Mouse (Mus musculus): ENCODE results near the gene Il12b. TPM values are rescaled to one million over a fixed set of nuclear protein-coding genes. Genes with fewer than 3 reads are reported as not detected.

Il12b gene
- polyA plus RNA-seq, 1 experiment, result not detected

DNA sequence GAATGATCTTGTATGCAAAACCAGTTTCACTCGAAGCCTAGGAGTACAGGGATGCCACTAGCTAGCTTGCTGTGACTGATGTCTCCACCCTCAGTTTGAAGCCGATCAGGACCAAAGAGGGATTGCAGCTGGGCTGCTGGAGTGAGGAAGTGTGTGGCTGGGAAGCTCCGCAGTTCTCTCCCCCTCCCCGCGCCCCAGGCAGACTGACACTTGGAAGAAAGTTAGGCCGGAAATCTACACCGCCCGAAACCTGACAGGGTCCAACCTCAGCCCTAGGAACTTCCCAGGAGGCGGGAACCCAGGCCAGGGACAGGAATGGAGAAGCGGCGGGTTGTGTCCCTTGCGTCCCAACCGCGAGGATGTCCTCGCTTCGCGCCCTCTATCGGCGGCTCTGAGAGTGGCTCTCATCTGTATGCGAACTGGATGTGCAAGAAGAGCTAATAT, 1.1 kb upstream of the Il12b start:
- Histone ChIP-seq H3K4me1 (ENCODE audit: control insufficient read depth, insufficient read depth, low read length) (peaks cover 2% of the 10 kb centered on the region; the same call in 1 of the 2 replicates), H3K27ac (ENCODE audit: insufficient read depth, low read length) (no peak overlapping the region), H3K27me3 (ENCODE audit: control insufficient read depth, insufficient read depth, low read length) (no peaks in the 10 kb centered on the region), H3K4me3 (replicated peaks; ENCODE audit: insufficient read depth, low read depth, low read length) (no peak overlapping the region)
- DNase-seq, result peak; percentile 42 to 52
- TF ChIP-seq CTCF (IDR thresholded peaks at IDR 0.05; ENCODE audit: borderline replicate concordance, insufficient read depth, low read depth, low read length) (peak; percentile 61), POLR2A (IDR thresholded peaks at IDR 0.05; ENCODE audit: borderline replicate concordance, insufficient read depth, low read length) (no peak)
- WGBS, result 7% methylated on average over 20 of the region's 20 CpGs

DNA sequence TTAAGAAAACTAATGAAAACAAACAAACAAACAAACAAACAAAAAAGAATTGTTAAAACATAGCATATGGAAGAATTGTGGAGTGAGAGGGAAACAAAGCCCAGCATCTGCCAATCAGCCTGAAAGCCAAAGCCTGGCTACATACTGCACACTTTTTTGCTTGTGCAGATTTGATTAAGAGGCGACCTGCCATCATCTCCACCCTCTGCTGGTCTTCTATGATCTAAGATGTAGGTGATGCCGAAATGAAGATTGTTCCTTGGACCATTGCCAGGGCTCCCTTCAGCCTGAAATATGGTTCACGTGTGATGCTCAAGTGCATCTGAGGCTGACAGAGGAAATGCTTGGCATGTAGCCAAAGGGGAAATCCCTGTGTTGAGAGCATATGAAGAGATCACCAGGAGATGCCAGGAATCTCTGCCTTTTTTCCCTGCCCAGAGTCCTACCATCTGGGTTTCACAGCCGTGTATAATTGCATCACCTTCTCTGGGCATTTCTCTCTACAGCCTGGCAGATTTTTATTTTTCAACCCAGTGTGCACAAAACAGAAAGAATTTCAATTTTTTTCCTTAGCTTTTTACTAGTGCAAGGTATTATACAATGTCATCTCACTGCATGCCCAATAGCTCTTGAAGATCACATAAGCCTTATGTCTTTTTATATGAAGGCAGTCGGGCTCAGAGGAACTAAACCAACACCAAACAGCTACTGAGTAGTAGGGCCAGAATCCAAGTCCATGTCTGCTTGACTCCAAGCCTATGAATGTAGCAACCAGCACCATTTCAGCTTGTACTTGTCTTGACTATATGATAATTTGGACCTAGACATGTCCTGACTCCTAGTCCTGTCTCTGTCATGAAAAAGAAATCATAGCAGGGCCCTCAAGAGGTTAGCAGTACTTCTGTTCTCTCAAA, 2.0 kb downstream of the Il12b start:
- H3K4me3 ChIP-seq (replicated peaks; ENCODE audit: insufficient read depth, low read depth, low read length), result no peak overlapping the region
- H3K27me3 ChIP-seq (ENCODE audit: control insufficient read depth, insufficient read depth, low read length), result no peaks in the 10 kb centered on the region
- H3K4me1 ChIP-seq (ENCODE audit: control insufficient read depth, insufficient read depth, low read length), result peaks cover 2% of the 10 kb centered on the region
- WGBS, result 8% methylated on average over 5 of the region's 5 CpGs
- no peak overlapping the region for H3K27ac ChIP-seq (ENCODE audit: insufficient read depth, low read length)
- DNase-seq, result peak; percentile 44 to 79
- no peak for TF ChIP-seq POLR2A (IDR thresholded peaks at IDR 0.05; ENCODE audit: borderline replicate concordance, insufficient read depth, low read length)

DNA sequence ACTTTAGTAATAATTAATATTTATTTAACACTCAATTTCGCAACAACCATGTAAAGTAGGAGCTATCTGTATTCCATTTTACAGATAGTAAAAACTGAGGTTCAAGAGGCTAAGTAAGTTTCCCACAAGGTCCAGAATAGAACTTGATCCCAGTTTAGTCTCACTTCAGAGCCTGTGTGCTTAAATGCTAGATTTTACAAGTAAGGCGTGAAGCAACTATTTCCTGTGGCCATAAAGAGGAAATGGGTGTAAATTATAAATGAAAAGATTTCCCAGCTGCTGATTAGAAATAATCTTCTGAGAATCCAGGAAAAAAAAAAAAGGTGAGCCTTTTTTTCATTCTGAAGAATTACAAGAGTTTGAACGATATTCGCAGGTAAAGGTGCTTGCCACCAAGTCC, 5.2 kb downstream of the Il12b start:
- peaks cover 2% of the 10 kb centered on the region for H3K4me1 ChIP-seq (ENCODE audit: control insufficient read depth, insufficient read depth, low read length)
- H3K27ac ChIP-seq (ENCODE audit: insufficient read depth, low read length), result no peak overlapping the region
- DNase-seq, result no peak
- WGBS, result 90% methylated on average over 4 of the region's 4 CpGs
- no peaks in the 10 kb centered on the region for H3K27me3 ChIP-seq (ENCODE audit: control insufficient read depth, insufficient read depth, low read length)
- TF ChIP-seq POLR2A (IDR thresholded peaks at IDR 0.05; ENCODE audit: borderline replicate concordance, insufficient read depth, low read length), result no peak
- no peak overlapping the region for H3K4me3 ChIP-seq (replicated peaks; ENCODE audit: insufficient read depth, low read depth, low read length)

DNA sequence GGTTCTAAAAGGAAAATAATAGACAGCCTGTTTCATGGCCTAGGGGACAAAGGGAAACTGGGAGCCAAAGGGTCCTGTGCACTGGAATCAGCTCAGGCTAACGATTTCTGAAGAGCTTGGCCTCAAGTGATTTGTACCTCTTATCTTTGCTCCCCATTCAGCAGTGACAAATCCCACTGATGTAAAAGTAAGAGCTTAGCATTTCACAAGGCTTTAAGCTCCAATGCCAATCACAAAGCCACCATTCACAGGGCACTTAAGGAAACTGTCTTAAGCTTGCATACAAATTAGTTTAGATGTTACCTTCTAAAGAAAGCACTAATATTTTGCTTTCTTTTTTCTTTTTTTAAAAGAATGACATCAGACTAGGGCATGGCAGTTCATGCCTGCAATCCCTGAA, 6.1 kb downstream of the Il12b start:
- peaks cover 2% of the 10 kb centered on the region for H3K4me1 ChIP-seq (ENCODE audit: control insufficient read depth, insufficient read depth, low read length)
- no peak for DNase-seq
- WGBS, result 46% methylated on average over 1 of the region's 1 CpGs
- no peak overlapping the region for H3K4me3 ChIP-seq (replicated peaks; ENCODE audit: insufficient read depth, low read depth, low read length)
- TF ChIP-seq POLR2A (IDR thresholded peaks at IDR 0.05; ENCODE audit: borderline replicate concordance, insufficient read depth, low read length) (no peak), CTCF (IDR thresholded peaks at IDR 0.05; ENCODE audit: borderline replicate concordance, insufficient read depth, low read depth, low read length) (no peak)
- H3K27ac ChIP-seq (ENCODE audit: insufficient read depth, low read length), result no peak overlapping the region
- H3K27me3 ChIP-seq (ENCODE audit: control insufficient read depth, insufficient read depth, low read length), result no peaks in the 10 kb centered on the region; the same call in 1 of the 2 replicates

DNA sequence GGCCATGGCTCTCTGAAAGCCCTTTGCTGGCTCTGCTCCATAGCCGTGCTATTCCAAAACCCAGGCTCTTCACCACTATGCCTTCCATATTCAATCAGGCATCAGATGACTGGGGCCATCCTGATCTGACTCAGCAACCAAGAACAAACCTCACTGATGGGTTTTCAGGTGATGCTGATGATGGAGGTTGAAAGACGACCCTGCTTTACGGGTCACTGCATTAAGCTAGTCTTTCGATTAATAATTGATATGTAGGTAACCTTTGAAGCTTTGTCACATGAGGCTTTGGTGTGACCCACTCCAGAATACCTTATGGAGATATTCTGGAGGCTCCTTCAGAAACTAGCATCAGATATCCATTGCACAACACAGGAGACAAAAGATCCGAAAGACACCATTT, 6.6 kb downstream of the Il12b start:
- WGBS, result 82% methylated on average over 5 of the region's 5 CpGs
- no peak overlapping the region for H3K27ac ChIP-seq (ENCODE audit: insufficient read depth, low read length)
- H3K4me3 ChIP-seq (replicated peaks; ENCODE audit: insufficient read depth, low read depth, low read length), result no peak overlapping the region
- no peak for DNase-seq
- peaks cover 2% of the 10 kb centered on the region for H3K4me1 ChIP-seq (ENCODE audit: control insufficient read depth, insufficient read depth, low read length)
- no peaks in the 10 kb centered on the region; the same call in 1 of the 2 replicates for H3K27me3 ChIP-seq (ENCODE audit: control insufficient read depth, insufficient read depth, low read length)
- TF ChIP-seq CTCF (IDR thresholded peaks at IDR 0.05; ENCODE audit: borderline replicate concordance, insufficient read depth, low read depth, low read length) (no peak), POLR2A (IDR thresholded peaks at IDR 0.05; ENCODE audit: borderline replicate concordance, insufficient read depth, low read length) (no peak)

DNA sequence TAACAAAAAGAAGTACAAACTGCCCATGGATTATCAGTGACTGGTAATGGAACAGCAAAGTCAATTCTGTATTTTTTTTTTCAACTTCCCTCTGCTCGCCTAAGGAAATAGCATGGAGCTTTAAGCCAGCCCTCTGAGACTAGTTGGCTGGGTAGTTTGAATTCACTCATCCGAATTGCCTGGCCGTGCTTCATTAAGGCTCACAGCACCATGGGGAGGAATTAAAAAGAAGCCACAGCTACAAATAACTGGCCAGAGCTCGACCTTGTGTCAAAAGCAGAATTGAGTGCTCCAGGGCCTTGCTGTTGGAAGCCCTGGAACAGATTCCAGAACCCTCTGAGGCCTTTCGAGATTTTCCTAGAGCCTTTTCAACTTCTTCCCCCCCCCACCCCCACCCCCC, 8.8 kb downstream of the Il12b start:
- 30% methylated on average over 5 of the region's 5 CpGs for WGBS
- Histone ChIP-seq H3K27me3 (ENCODE audit: control insufficient read depth, insufficient read depth, low read length) (no peaks in the 10 kb centered on the region; the same call in 1 of the 2 replicates), H3K4me1 (ENCODE audit: control insufficient read depth, insufficient read depth, low read length) (no peaks in the 10 kb centered on the region; the same call in none of the 2 replicates), H3K4me3 (replicated peaks; ENCODE audit: insufficient read depth, low read depth, low read length) (no peak overlapping the region), H3K27ac (ENCODE audit: insufficient read depth, low read length) (no peak overlapping the region)
- DNase-seq, result peak in 1 of 2 experiments; percentile 2
- TF ChIP-seq CTCF (IDR thresholded peaks at IDR 0.05; ENCODE audit: borderline replicate concordance, insufficient read depth, low read depth, low read length) (no peak), POLR2A (IDR thresholded peaks at IDR 0.05; ENCODE audit: borderline replicate concordance, insufficient read depth, low read length) (no peak)

DNA sequence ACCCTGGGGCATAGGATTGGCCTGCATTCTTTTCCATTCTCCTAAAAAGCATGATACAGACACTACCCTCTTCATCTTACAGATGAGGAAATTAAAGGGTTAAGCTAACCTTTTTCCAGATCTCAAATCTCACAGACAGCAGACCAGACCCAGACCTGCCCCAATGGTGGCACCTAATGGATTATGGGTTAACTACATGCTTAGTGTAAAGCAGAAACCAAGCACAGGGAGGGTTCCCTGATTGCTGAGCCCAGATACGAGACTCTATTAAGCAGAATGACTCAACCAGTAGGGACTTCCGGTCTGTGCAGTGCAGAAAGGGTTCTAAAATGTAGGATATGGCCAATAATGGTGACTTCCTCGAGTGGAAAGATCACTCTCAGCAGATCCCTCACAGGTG, 10.6 kb downstream of the Il12b start:
- DNase-seq, result no peak
- no peak overlapping the region for H3K27ac ChIP-seq (ENCODE audit: insufficient read depth, low read length)
- no peaks in the 10 kb centered on the region; the same call in 1 of the 2 replicates for H3K27me3 ChIP-seq (ENCODE audit: control insufficient read depth, insufficient read depth, low read length)
- WGBS, result 65% methylated on average over 3 of the region's 3 CpGs
- H3K4me3 ChIP-seq (replicated peaks; ENCODE audit: insufficient read depth, low read depth, low read length), result no peak overlapping the region
- no peaks in the 10 kb centered on the region; the same call in none of the 2 replicates for H3K4me1 ChIP-seq (ENCODE audit: control insufficient read depth, insufficient read depth, low read length)
- TF ChIP-seq POLR2A (IDR thresholded peaks at IDR 0.05; ENCODE audit: borderline replicate concordance, insufficient read depth, low read length), result no peak
- TF ChIP-seq CTCF (IDR thresholded peaks at IDR 0.05; ENCODE audit: borderline replicate concordance, insufficient read depth, low read depth, low read length), result no peak

DNA sequence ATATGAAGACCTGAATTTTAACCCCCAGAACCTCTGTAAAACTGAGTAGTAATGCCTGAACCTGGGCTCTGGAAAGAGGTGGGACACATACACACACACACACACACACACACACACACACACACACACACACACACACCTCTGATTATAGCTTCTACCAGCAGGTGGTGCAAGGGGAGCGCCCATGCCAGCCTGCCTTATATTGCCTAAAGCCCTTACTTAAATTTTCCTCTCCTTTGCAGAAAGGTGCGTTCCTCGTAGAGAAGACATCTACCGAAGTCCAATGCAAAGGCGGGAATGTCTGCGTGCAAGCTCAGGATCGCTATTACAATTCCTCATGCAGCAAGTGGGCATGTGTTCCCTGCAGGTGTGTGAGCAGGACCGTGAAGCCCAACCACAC, 12.4 kb downstream of the Il12b start:
- no peak overlapping the region for H3K4me3 ChIP-seq (replicated peaks; ENCODE audit: insufficient read depth, low read depth, low read length)
- no peak overlapping the region for H3K27ac ChIP-seq (ENCODE audit: insufficient read depth, low read length)
- TF ChIP-seq CTCF (IDR thresholded peaks at IDR 0.05; ENCODE audit: borderline replicate concordance, insufficient read depth, low read depth, low read length) (no peak), POLR2A (IDR thresholded peaks at IDR 0.05; ENCODE audit: borderline replicate concordance, insufficient read depth, low read length) (no peak)
- H3K4me1 ChIP-seq (ENCODE audit: control insufficient read depth, insufficient read depth, low read length), result no peaks in the 10 kb centered on the region
- DNase-seq, result no peak
- 87% methylated on average over 8 of the region's 8 CpGs for WGBS
- no peaks in the 10 kb centered on the region; the same call in 1 of the 2 replicates for H3K27me3 ChIP-seq (ENCODE audit: control insufficient read depth, insufficient read depth, low read length)

Data from cerebellum, adult 2 months (tissue).